Mouse (Mus musculus) effector memory CD4-positive, alpha-beta T cell, adult 7 months (primary cell): ENCODE results near the gene 6720489N17Rik. TPM values are rescaled to one million over a fixed set of nuclear protein-coding genes. Genes with fewer than 3 reads are reported as not detected.

ENCODE experiments used
- polyA plus RNA-seq: library from polyadenylated mRNA; unstranded; fragments of 100-300 nt; shearing (Covaris generic); gene quantifications from one replicate; pipeline ENCODE4 v1.2.1, GENCODE M21; 2017

6720489N17Rik gene
- 0.61 TPM for polyA plus RNA-seq

GRCm38 (mm10) chr13:62623577-62624276, at the start of gene 6720489N17Rik:
Gene 6720489N17Rik (minus strand): TSS chr13:62624182.

GRCm38 (mm10) chr13:62571099-62571498, 52.9 kb downstream of the 6720489N17Rik start, which contains the start of gene Zfp934:
Gene Zfp934 (minus strand): TSS chr13:62571199.

GRCm38 (mm10) chr13:62558189-62559110, 65.5 kb downstream of the 6720489N17Rik start, which contains the start of gene Zfp935:
Gene Zfp935 (minus strand): TSS chr13:62558511.

Other genes starting within 250 kb of the 6720489N17Rik start
- 1.4 TPM for gene Gm3604, start 241.0 kb downstream of the 6720489N17Rik start, polyA plus RNA-seq
- 6.1 TPM for gene Gm49359, start 157.3 kb downstream of the 6720489N17Rik start, polyA plus RNA-seq
- gene Zfp935, start 65.7 kb downstream of the 6720489N17Rik start, polyA plus RNA-seq, result 0.30 TPM
- 3.5 TPM for gene Zfp934, start 53.0 kb downstream of the 6720489N17Rik start, polyA plus RNA-seq
- gene Platr25, start 136.5 kb upstream of the 6720489N17Rik start, polyA plus RNA-seq, result 8.2 TPM
- gene Gm5141, start 161.6 kb upstream of the 6720489N17Rik start, polyA plus RNA-seq, result 0.93 TPM
- not detected for gene Fbp2, start 234.2 kb upstream of the 6720489N17Rik start, polyA plus RNA-seq